22 mouse cellular contexts compared by ENCODE assay signal in the genomic region with DNA sequence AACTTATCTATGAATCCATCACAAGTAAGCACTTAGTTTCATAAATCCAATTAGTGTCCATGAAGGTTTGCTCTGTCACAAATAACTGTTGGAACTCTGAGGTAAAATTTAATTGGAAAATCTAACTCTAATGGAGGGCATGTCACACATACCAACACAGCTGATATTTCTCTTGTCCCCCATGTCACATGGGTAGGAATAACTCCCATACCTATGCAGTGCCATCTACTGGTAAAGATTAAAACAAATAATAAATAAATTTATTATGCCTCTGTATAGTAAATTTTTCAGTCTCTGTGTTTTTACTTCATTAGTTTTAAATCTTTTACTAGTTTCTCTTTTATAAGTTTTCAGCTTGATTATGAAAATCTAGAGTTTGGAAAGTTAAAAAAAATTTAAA. TPM values are rescaled to one million over a fixed set of nuclear protein-coding genes. Genes with fewer than 3 reads are reported as not detected.
DNase-seq lines count a peak whose midpoint lies in the region; ATAC-seq and TF ChIP-seq lines count a peak whose summit lies in the region.
"Had no signal": no experiment of that assay in that cellular context is flagged by ENCODE, and none has a peak within 500 bp of the region (broad histone marks: within the 10 kb centered on the region; RNA-seq: fewer than 3 reads in every experiment).

No protein-coding gene starts in this region.

- no peak overlapping the region for H3K9ac ChIP-seq in forebrain, embryonic 14.5 days (ENCODE audit: low read length)
- no peak overlapping the region for H3K9ac ChIP-seq in forebrain, embryonic 16.5 days (replicated peaks; ENCODE audit: low read depth, low read length)
- no peak overlapping the region for H3K9ac ChIP-seq in intestine, postnatal 0 days (ENCODE audit: low read depth, low read length)
- H3K9ac ChIP-seq in intestine, embryonic 15.5 days = no peak overlapping the region
- H3K9ac ChIP-seq in lung, postnatal 0 days (replicated peaks; ENCODE audit: low read depth) = no peak overlapping the region
- H3K9ac ChIP-seq: embryonic facial prominence, embryonic 15.5 days; forebrain, embryonic 15.5 days; heart, embryonic 15.5 days; hindbrain, embryonic 15.5 days had no signal

- DNase-seq in forebrain, embryonic 14.5 days (ENCODE audit: low spot score) = no peak
- no peak for DNase-seq in lung, postnatal 0 days (ENCODE audit: low spot score)
- no peak for DNase-seq in lung, postnatal 4 days
- DNase-seq in urinary bladder, postnatal 10 days (ENCODE audit: low spot score) = no peak
- DNase-seq in thymus, postnatal 36 days = no peak
- DNase-seq: adrenal gland, postnatal 10 days; cerebellum, adult 11 months; cerebellum, adult 8-10 months; cerebellum, postnatal 14 days; embryo, embryonic 11 days; gastrocnemius, postnatal 25 days had no signal

- H3K36me3 ChIP-seq in forebrain, embryonic 14.5 days (ENCODE audit: control insufficient read depth, insufficient read depth, low read length) = no peaks in the 10 kb centered on the region
- no peaks in the 10 kb centered on the region for H3K36me3 ChIP-seq in forebrain, embryonic 16.5 days (ENCODE audit: control insufficient read depth, insufficient read depth)
- no peaks in the 10 kb centered on the region for H3K36me3 ChIP-seq in intestine, postnatal 0 days (ENCODE audit: control insufficient read depth, insufficient read depth)
- H3K36me3 ChIP-seq in intestine, embryonic 15.5 days = no peaks in the 10 kb centered on the region
- no peaks in the 10 kb centered on the region for H3K36me3 ChIP-seq in lung, postnatal 0 days (ENCODE audit: insufficient read depth, low read length)
- H3K36me3 ChIP-seq: embryonic facial prominence, embryonic 15.5 days; forebrain, embryonic 10.5 days; forebrain, embryonic 15.5 days; heart, embryonic 15.5 days; hindbrain, embryonic 10.5 days; hindbrain, embryonic 15.5 days had no signal

- TF ChIP-seq CTCF in intestine, postnatal 0 days (IDR thresholded peaks at IDR 0.05; ENCODE audit: low read depth) = 0 out of 2 replicates have a peak, but pooled peaks have one; percentile 15
- 0 out of 2 replicates have a peak, but pooled peaks have one; percentile 13 for TF ChIP-seq CTCF in lung, postnatal 0 days (IDR thresholded peaks at IDR 0.05)

- peak; percentile 42; the same call in 1 of the 2 replicates for ATAC-seq in forebrain, embryonic 14.5 days
- ATAC-seq in forebrain, embryonic 16.5 days = no peak
- no peak for ATAC-seq in intestine, postnatal 0 days
- ATAC-seq in intestine, embryonic 15.5 days = no peak
- no peak for ATAC-seq in lung, postnatal 0 days
- ATAC-seq: forebrain, embryonic 15.5 days had no signal

- no peaks in the 10 kb centered on the region for H3K9me3 ChIP-seq in forebrain, embryonic 14.5 days (replicated peaks; ENCODE audit: control insufficient read depth, low read length)
- H3K9me3 ChIP-seq in forebrain, embryonic 16.5 days (ENCODE audit: control insufficient read depth, low read length) = no peaks in the 10 kb centered on the region
- no peaks in the 10 kb centered on the region for H3K9me3 ChIP-seq in intestine, postnatal 0 days (ENCODE audit: control insufficient read depth)
- H3K9me3 ChIP-seq in intestine, embryonic 15.5 days = no peaks in the 10 kb centered on the region
- H3K9me3 ChIP-seq in lung, postnatal 0 days (ENCODE audit: low read length) = no peaks in the 10 kb centered on the region
- H3K9me3 ChIP-seq: embryonic facial prominence, embryonic 15.5 days; forebrain, embryonic 10.5 days; forebrain, embryonic 15.5 days; heart, embryonic 15.5 days; hindbrain, embryonic 10.5 days; hindbrain, embryonic 15.5 days had no signal

- no peak overlapping the region for H3K4me3 ChIP-seq in forebrain, embryonic 14.5 days (ENCODE audit: low read depth, low read length)
- no peak overlapping the region for H3K4me3 ChIP-seq in forebrain, embryonic 16.5 days (replicated peaks; ENCODE audit: low read length)
- H3K4me3 ChIP-seq in intestine, postnatal 0 days (ENCODE audit: low read depth, low read length) = no peak overlapping the region
- no peak overlapping the region for H3K4me3 ChIP-seq in intestine, embryonic 15.5 days (replicated peaks)
- no peak overlapping the region for H3K4me3 ChIP-seq in lung, postnatal 0 days (ENCODE audit: low read depth, low read length)
- H3K4me3 ChIP-seq: embryonic facial prominence, embryonic 15.5 days; erythroblast, embryonic 14.5 days; forebrain, embryonic 10.5 days; forebrain, embryonic 15.5 days; heart, embryonic 15.5 days; hindbrain, embryonic 10.5 days; hindbrain, embryonic 15.5 days had no signal

- H3K27ac ChIP-seq in forebrain, embryonic 14.5 days (ENCODE audit: low read depth, low read length) = no peak overlapping the region
- no peak overlapping the region for H3K27ac ChIP-seq in forebrain, embryonic 16.5 days (ENCODE audit: low read length)
- no peak overlapping the region for H3K27ac ChIP-seq in intestine, postnatal 0 days (ENCODE audit: low read depth, low read length)
- H3K27ac ChIP-seq in intestine, embryonic 15.5 days = no peak overlapping the region
- no peak overlapping the region for H3K27ac ChIP-seq in lung, postnatal 0 days (ENCODE audit: low read length)
- H3K27ac ChIP-seq: embryonic facial prominence, embryonic 15.5 days; forebrain, embryonic 10.5 days; forebrain, embryonic 15.5 days; heart, embryonic 15.5 days; hindbrain, embryonic 10.5 days; hindbrain, embryonic 15.5 days had no signal

- no peak overlapping the region for H3K4me2 ChIP-seq in forebrain, embryonic 14.5 days (ENCODE audit: low read length)
- H3K4me2 ChIP-seq in forebrain, embryonic 16.5 days (ENCODE audit: low read length) = no peak overlapping the region
- H3K4me2 ChIP-seq in intestine, postnatal 0 days (replicated peaks; ENCODE audit: low read depth) = no peak overlapping the region
- no peak overlapping the region for H3K4me2 ChIP-seq in intestine, embryonic 15.5 days (replicated peaks)
- no peak overlapping the region for H3K4me2 ChIP-seq in lung, postnatal 0 days (replicated peaks; ENCODE audit: low read depth, low read length)
- H3K4me2 ChIP-seq: embryonic facial prominence, embryonic 15.5 days; forebrain, embryonic 15.5 days; heart, embryonic 15.5 days; hindbrain, embryonic 15.5 days had no signal

- no peak for TF ChIP-seq EP300 in lung, postnatal 0 days (IDR thresholded peaks at IDR 0.05)

- H3K27me3 ChIP-seq in forebrain, embryonic 14.5 days (replicated peaks; ENCODE audit: control insufficient read depth, insufficient read depth, low read length) = no peaks in the 10 kb centered on the region
- no peaks in the 10 kb centered on the region for H3K27me3 ChIP-seq in forebrain, embryonic 16.5 days (replicated peaks; ENCODE audit: control insufficient read depth, insufficient read depth, low read length)
- no peaks in the 10 kb centered on the region for H3K27me3 ChIP-seq in intestine, postnatal 0 days (replicated peaks; ENCODE audit: control insufficient read depth, insufficient read depth, low read length)
- H3K27me3 ChIP-seq in intestine, embryonic 15.5 days (replicated peaks) = 0 out of 2 replicates have a peak, but pooled peaks cover 3% of the 10 kb centered on the region
- H3K27me3 ChIP-seq in lung, postnatal 0 days (replicated peaks; ENCODE audit: insufficient read depth, low read length) = no peaks in the 10 kb centered on the region
- H3K27me3 ChIP-seq: CH12.LX; embryonic facial prominence, embryonic 15.5 days; forebrain, embryonic 15.5 days; heart, embryonic 15.5 days; hindbrain, embryonic 15.5 days had no signal

- H3K4me1 ChIP-seq in forebrain, embryonic 14.5 days (ENCODE audit: control insufficient read depth, insufficient read depth, low read length) = no peaks in the 10 kb centered on the region
- H3K4me1 ChIP-seq in forebrain, embryonic 16.5 days (replicated peaks; ENCODE audit: control insufficient read depth, insufficient read depth, low read length) = no peaks in the 10 kb centered on the region
- no peaks in the 10 kb centered on the region for H3K4me1 ChIP-seq in intestine, postnatal 0 days (replicated peaks; ENCODE audit: control insufficient read depth, insufficient read depth, low read length)
- H3K4me1 ChIP-seq in intestine, embryonic 15.5 days (replicated peaks) = no peaks in the 10 kb centered on the region
- no peaks in the 10 kb centered on the region for H3K4me1 ChIP-seq in lung, postnatal 0 days (ENCODE audit: insufficient read depth, low read depth, low read length)
- H3K4me1 ChIP-seq: embryonic facial prominence, embryonic 15.5 days; forebrain, embryonic 10.5 days; forebrain, embryonic 15.5 days; heart, embryonic 15.5 days; hindbrain, embryonic 10.5 days; hindbrain, embryonic 15.5 days had no signal

RNA-seq across cellular contexts. Expression of a gene that starts 30.4 kb away (rescaled TPM):
- 0.99 and 1.5 TPM in 2 replicates for polyA plus RNA-seq in forebrain, embryonic 14.5 days (2014; fragmentation: Nextera tagmentation; extraction: Ambion mirVana)
- polyA plus RNA-seq in forebrain, embryonic 16.5 days (2015; fragmentation: Nextera tagmentation; extraction: Ambion mirVana) = 0.76 and 1.6 TPM in 2 replicates
- not detected in 2 replicates for polyA plus RNA-seq in intestine, postnatal 0 days (2015; fragmentation: Nextera tagmentation; extraction: Ambion mirVana)
- not detected in 2 replicates for polyA plus RNA-seq in intestine, embryonic 15.5 days (2015; fragmentation: Nextera tagmentation; extraction: Ambion mirVana)
- not detected in 2 replicates for polyA plus RNA-seq in lung, postnatal 0 days (2015; fragmentation: Nextera tagmentation; extraction: Ambion mirVana)
- polyA plus RNA-seq: erythroblast, embryonic 14.5 days had no signal
